Mouse (Mus musculus) hindbrain, embryonic 14.5 days (tissue): ENCODE results near the gene Armc5. TPM values are rescaled to one million over a fixed set of nuclear protein-coding genes. Genes with fewer than 3 reads are reported as not detected.

Experiments used
- ATAC-seq: fragments of 200-750 bp; cut with Nextera tagmentation; 2 replicates; pipeline ENCODE4 v1.8.0; 2017; ENCODE audit warnings: moderate number of reproducible peaks, mild to moderate bottlenecking, moderate TSS enrichment, moderate library complexity; ENCODE audit not compliant: low FRiP score
- DNase-seq: peaks from one replicate; pipeline ENCODE4 v3.0.0-alpha.2; 2015; ENCODE audit warnings: low spot score
- H3K27ac ChIP-seq: fragments of 300-500 bp; sonication (generic); 2 replicates; pipeline ENCODE4 v1.5.1; 2014; ENCODE audit warnings: mild to moderate bottlenecking, moderate library complexity
- H3K27me3 ChIP-seq: fragments of 300-500 bp; sonication (generic); 2 replicates; pipeline ENCODE4 v1.6.1; 2014; ENCODE audit warnings: mild to moderate bottlenecking, low read length, mixed read lengths; ENCODE audit not compliant: control insufficient read depth, insufficient read depth
- H3K36me3 ChIP-seq: fragments of 300-500 bp; sonication (generic); replicated peaks from 2 replicates; pipeline ENCODE4 v1.6.1; 2014; ENCODE audit not compliant: control insufficient read depth, insufficient read depth
- H3K4me1 ChIP-seq: fragments of 300-500 bp; sonication (generic); replicated peaks from 2 replicates; pipeline ENCODE4 v1.6.1; 2014; ENCODE audit warnings: antibody characterized with exemption, low read length, mixed read lengths; ENCODE audit not compliant: control insufficient read depth, insufficient read depth
- H3K4me2 ChIP-seq: fragments of 300-500 bp; sonication (generic); replicated peaks from 2 replicates; pipeline ENCODE4 v1.6.1; 2014; ENCODE audit warnings: mild to moderate bottlenecking, moderate library complexity
- H3K4me3 ChIP-seq: fragments of 300-500 bp; sonication (generic); replicated peaks from 2 replicates; pipeline ENCODE4 v1.5.1; 2014; ENCODE audit warnings: mild to moderate bottlenecking, low read length
- H3K9ac ChIP-seq: fragments of 300-500 bp; sonication (generic); 2 replicates; pipeline ENCODE4 v1.6.1; 2014
- H3K9me3 ChIP-seq: fragments of 300-500 bp; sonication (generic); 2 replicates; pipeline ENCODE4 v1.6.1; 2016; ENCODE audit warnings: low read length; ENCODE audit not compliant: control insufficient read depth
- WGBS: fragments of 180-500 bp; shearing (Covaris S2); extraction: QIAGEN DNeasy Blood & Tissue Kit; methylation state at CpG from one replicate; pipeline ENCODE4 v1.1.7; 2014; 5-methylcytosine and 5-hydroxymethylcytosine counted together
- polyA plus RNA-seq: library from polyadenylated mRNA; unstranded; fragments of >200 nt; fragmentation: Nextera tagmentation; extraction: Ambion mirVana; gene quantifications from 2 replicates; pipeline ENCODE4 v1.2.1, GENCODE M21; 2014

Armc5 gene
- 9.1 and 10.7 TPM in 2 replicates for polyA plus RNA-seq

- Histone ChIP-seq H3K36me3 (peaks cover 27% of the 10 kb centered on the region), H3K27me3 (no peaks in the 10 kb centered on the region), H3K9me3 (no peaks in the 10 kb centered on the region), H3K27ac (peak within 1 kb of the TSS; percentile 99), H3K4me1 (peaks cover 16% of the 10 kb centered on the region; the same call in 1 of the 2 replicates), H3K9ac (peak within 1 kb of the TSS; percentile 80), H3K4me2 (peak within 1 kb of the TSS; percentile 66), H3K4me3 (peak within 1 kb of the TSS; percentile 52)
- 27% methylated on average over 37 of the region's 37 CpGs for WGBS
- ATAC-seq (0 out of 2 replicates have a peak, but pooled peaks have one; percentile 18), DNase-seq (peak; percentile 78)
These were observed at the start of gene Armc5 for GRCm38 (mm10) chr7:128236856-128237592. TSS of gene Armc5 (plus strand) at chr7:128237342.

GRCm38 (mm10) chr7:128201607-128202006 lies 35.5 kb upstream of the Armc5 start:
- H3K4me1 ChIP-seq: no peaks in the 10 kb centered on the region
- H3K36me3 ChIP-seq: no peaks in the 10 kb centered on the region
- no peak for ATAC-seq
- DNase-seq: no peak
- no peak overlapping the region for H3K9ac ChIP-seq
- no peaks in the 10 kb centered on the region for H3K9me3 ChIP-seq
- no peak overlapping the region for H3K4me2 ChIP-seq
- H3K27me3 ChIP-seq: no peaks in the 10 kb centered on the region
- no peak overlapping the region for H3K4me3 ChIP-seq
- 93% methylated on average over 9 of the region's 9 CpGs for WGBS
- H3K27ac ChIP-seq: no peak overlapping the region

- Histone ChIP-seq H3K27ac (no peak overlapping the region), H3K4me3 (no peak overlapping the region), H3K27me3 (no peaks in the 10 kb centered on the region), H3K4me2 (no peak overlapping the region), H3K4me1 (no peaks in the 10 kb centered on the region), H3K9ac (no peak overlapping the region), H3K36me3 (no peaks in the 10 kb centered on the region), H3K9me3 (no peaks in the 10 kb centered on the region)
- DNase-seq (no peak), ATAC-seq (no peak)
- WGBS: 71% methylated on average over 9 of the region's 9 CpGs
These were observed 34.1 kb upstream of the Armc5 start for GRCm38 (mm10) chr7:128203071-128203470.

GRCm38 (mm10) chr7:128204179-128204578 lies 33.0 kb upstream of the Armc5 start:
- Histone ChIP-seq H3K4me2 (no peak overlapping the region), H3K4me3 (no peak overlapping the region), H3K36me3 (no peaks in the 10 kb centered on the region), H3K27me3 (no peaks in the 10 kb centered on the region), H3K9me3 (no peaks in the 10 kb centered on the region), H3K27ac (no peak overlapping the region), H3K9ac (no peak overlapping the region), H3K4me1 (no peaks in the 10 kb centered on the region)
- WGBS: 84% methylated on average over 8 of the region's 8 CpGs
- ATAC-seq (no peak), DNase-seq (no peak)

GRCm38 (mm10) chr7:128205695-128206094 lies 31.4 kb upstream of the Armc5 start:
- Histone ChIP-seq H3K27me3 (no peaks in the 10 kb centered on the region), H3K9me3 (no peaks in the 10 kb centered on the region), H3K4me2 (no peak overlapping the region), H3K4me1 (no peaks in the 10 kb centered on the region), H3K27ac (no peak overlapping the region), H3K36me3 (no peaks in the 10 kb centered on the region), H3K9ac (no peak overlapping the region), H3K4me3 (no peak overlapping the region)
- DNase-seq (no peak), ATAC-seq (no peak)
- WGBS: 87% methylated on average over 18 of the region's 18 CpGs

- H3K4me1 ChIP-seq: no peaks in the 10 kb centered on the region
- H3K4me3 ChIP-seq: no peak within 1 kb of the TSS
- no peak within 1 kb of the TSS for H3K27ac ChIP-seq
- DNase-seq (no peak), ATAC-seq (no peak)
- no peaks in the 10 kb centered on the region for H3K9me3 ChIP-seq
- WGBS: 85% methylated on average over 6 of the region's 6 CpGs
- no peaks in the 10 kb centered on the region for H3K36me3 ChIP-seq
- no peaks in the 10 kb centered on the region for H3K27me3 ChIP-seq
- H3K4me2 ChIP-seq: no peak within 1 kb of the TSS
- no peak within 1 kb of the TSS for H3K9ac ChIP-seq
These were observed 31.0 kb upstream of the Armc5 start, which contains the start of gene Cox6a2 for GRCm38 (mm10) chr7:128206152-128206551. TSS of gene Cox6a2 (minus strand) at chr7:128206387.

- DNase-seq (peak; percentile 86), ATAC-seq (no peak)
- Histone ChIP-seq H3K9me3 (no peaks in the 10 kb centered on the region), H3K9ac (no peak overlapping the region), H3K4me1 (no peaks in the 10 kb centered on the region), H3K27ac (no peak overlapping the region), H3K4me3 (no peak overlapping the region), H3K4me2 (no peak overlapping the region), H3K27me3 (no peaks in the 10 kb centered on the region), H3K36me3 (no peaks in the 10 kb centered on the region)
- 7% methylated on average over 4 of the region's 4 CpGs for WGBS
These were observed 29.0 kb upstream of the Armc5 start for GRCm38 (mm10) chr7:128208187-128208586.

- 0 out of 2 replicates have a peak overlapping the region, but pooled peaks have one; percentile 20 for H3K9ac ChIP-seq
- no peak overlapping the region for H3K4me3 ChIP-seq
- no peak overlapping the region for H3K4me2 ChIP-seq
- H3K4me1 ChIP-seq: no peaks in the 10 kb centered on the region
- H3K36me3 ChIP-seq: no peaks in the 10 kb centered on the region
- 58% methylated on average over 3 of the region's 3 CpGs for WGBS
- ATAC-seq (no peak), DNase-seq (no peak)
- H3K9me3 ChIP-seq: no peaks in the 10 kb centered on the region
- H3K27me3 ChIP-seq: no peaks in the 10 kb centered on the region
- no peak overlapping the region for H3K27ac ChIP-seq
These were observed 27.3 kb upstream of the Armc5 start for GRCm38 (mm10) chr7:128209826-128210225.

GRCm38 (mm10) chr7:128219952-128220351 lies 17.2 kb upstream of the Armc5 start:
- H3K27me3 ChIP-seq: no peaks in the 10 kb centered on the region
- H3K36me3 ChIP-seq: no peaks in the 10 kb centered on the region
- no peak overlapping the region for H3K27ac ChIP-seq
- H3K9me3 ChIP-seq: no peaks in the 10 kb centered on the region
- WGBS: 88% methylated on average over 4 of the region's 4 CpGs
- no peak overlapping the region for H3K4me3 ChIP-seq
- H3K9ac ChIP-seq: no peak overlapping the region
- no peak overlapping the region for H3K4me2 ChIP-seq
- DNase-seq (no peak), ATAC-seq (no peak)
- no peaks in the 10 kb centered on the region for H3K4me1 ChIP-seq
